Mouse (Mus musculus): Measurements from ENCODE around the gene Arpc5l.

GRCm38 (mm10) chr2:38975941-38976805 lies 29.0 kb upstream of the Arpc5l start:
- TF ChIP-seq CTCF (conservative IDR thresholded peaks at IDR 0.05; ENCODE audit: low read length) (no peak), POU5F1 (IDR thresholded peaks at IDR 0.05; ENCODE audit: borderline replicate concordance, low read length) (no peak)

Data from E14TG2a.4 (cell line).